Mouse (Mus musculus): ENCODE measurements around the gene Spsb2. TPM values are rescaled to one million over a fixed set of nuclear protein-coding genes. Genes with fewer than 3 reads are reported as not detected.

Spsb2 gene
- total and polyA plus RNA-seq, 3 experiments: 1.9 to 10.9 (median 6.9) TPM

GRCm38 (mm10) chr6:124817971-124818370 lies 9.5 kb downstream of the Spsb2 start:
- no peaks in the 10 kb centered on the region for H3K9me3 ChIP-seq (replicated peaks)
- DNase-seq (ENCODE audit: low spot score) (no peak), ATAC-seq (ENCODE audit: extremely low read depth, insufficient number of reproducible peaks, low FRiP score, poor library complexity, severe bottlenecking) (no peak)
- H3K36me3 ChIP-seq (replicated peaks): peaks cover 91% of the 10 kb centered on the region
- H3K4me1 ChIP-seq (ENCODE audit: insufficient read depth, low read depth, low read length): peaks cover 15% of the 10 kb centered on the region
- H3K27me3 ChIP-seq (ENCODE audit: insufficient read depth, low read length): no peaks in the 10 kb centered on the region
- H3K4me3 ChIP-seq (ENCODE audit: low read depth, low read length): no peak overlapping the region
- TF ChIP-seq TAL1 (conservative IDR thresholded peaks at IDR 0.05; ENCODE audit: low read depth, low read length) (no peak), GATA2 (IDR thresholded peaks at IDR 0.05; ENCODE audit: borderline replicate concordance, low read depth, low read length) (no peak), GATA1 (IDR thresholded peaks at IDR 0.05; ENCODE audit: borderline replicate concordance, low read length) (no peak), CTCF (IDR thresholded peaks at IDR 0.05; ENCODE audit: low read depth, low read length) (no peak), POLR2AphosphoS5 (IDR thresholded peaks at IDR 0.05; ENCODE audit: insufficient replicate concordance, low read depth, low read length) (no peak)

DNA sequence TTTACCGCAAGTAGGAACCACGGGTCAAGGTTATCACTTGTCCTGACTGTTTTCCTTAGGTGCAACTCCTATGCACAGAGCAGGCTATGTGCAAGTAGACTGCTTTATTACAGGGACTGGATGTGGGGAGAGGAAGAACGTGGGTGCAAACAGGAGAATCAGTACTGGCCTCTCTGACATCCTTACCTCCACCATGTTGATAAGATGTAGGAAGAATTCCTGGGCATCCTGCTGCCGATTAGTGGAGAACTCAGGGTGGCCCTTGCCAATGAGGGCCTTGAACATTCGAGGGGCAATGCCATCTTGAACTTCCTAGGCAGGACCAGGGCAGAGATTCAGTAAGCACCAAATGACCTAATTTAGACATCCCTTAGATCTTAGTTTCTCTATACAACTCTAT lies 12.4 kb downstream of the Spsb2 start:
- TF ChIP-seq CTCF (IDR thresholded peaks at IDR 0.05; ENCODE audit: low read depth, low read length): no peak
- TF ChIP-seq POLR2AphosphoS5 (IDR thresholded peaks at IDR 0.05; ENCODE audit: insufficient replicate concordance, low read depth, low read length): no peak
- no peak for TF ChIP-seq TAL1 (conservative IDR thresholded peaks at IDR 0.05; ENCODE audit: low read depth, low read length)
- TF ChIP-seq GATA2 (IDR thresholded peaks at IDR 0.05; ENCODE audit: borderline replicate concordance, low read depth, low read length): no peak
- no peak for TF ChIP-seq GATA1 (IDR thresholded peaks at IDR 0.05; ENCODE audit: borderline replicate concordance, low read length)
- no peak; the same call in 1 of the 2 replicates for ATAC-seq (ENCODE audit: extremely low read depth, insufficient number of reproducible peaks, low FRiP score, poor library complexity, severe bottlenecking)

GRCm38 (mm10) chr6:124822049-124822448 lies 13.6 kb downstream of the Spsb2 start:
- H3K4me3 ChIP-seq (ENCODE audit: low read depth, low read length): no peak overlapping the region
- H3K4me1 ChIP-seq (ENCODE audit: insufficient read depth, low read depth, low read length): peaks cover 6% of the 10 kb centered on the region; the same call in 1 of the 2 replicates
- TF ChIP-seq CTCF (IDR thresholded peaks at IDR 0.05; ENCODE audit: low read depth, low read length): no peak
- no peak for TF ChIP-seq POLR2AphosphoS5 (IDR thresholded peaks at IDR 0.05; ENCODE audit: insufficient replicate concordance, low read depth, low read length)
- no peak for TF ChIP-seq GATA2 (IDR thresholded peaks at IDR 0.05; ENCODE audit: borderline replicate concordance, low read depth, low read length)
- no peak for TF ChIP-seq GATA1 (IDR thresholded peaks at IDR 0.05; ENCODE audit: borderline replicate concordance, low read length)
- TF ChIP-seq TAL1 (conservative IDR thresholded peaks at IDR 0.05; ENCODE audit: low read depth, low read length): no peak
- H3K27me3 ChIP-seq (ENCODE audit: insufficient read depth, low read length): no peaks in the 10 kb centered on the region
- no peaks in the 10 kb centered on the region for H3K9me3 ChIP-seq (replicated peaks)
- DNase-seq (ENCODE audit: low spot score): no peak
- no peak for ATAC-seq (ENCODE audit: extremely low read depth, insufficient number of reproducible peaks, low FRiP score, poor library complexity, severe bottlenecking)
- H3K36me3 ChIP-seq (replicated peaks): peaks cover 100% of the 10 kb centered on the region

More for the DNA sequence above, 12.4 kb downstream of the Spsb2 start:
- no peak for DNase-seq (ENCODE audit: low spot score)
- no peak overlapping the region for H3K4me3 ChIP-seq (ENCODE audit: low read depth, low read length)
- no peaks in the 10 kb centered on the region for H3K9me3 ChIP-seq (replicated peaks)
- no peaks in the 10 kb centered on the region for H3K27me3 ChIP-seq (ENCODE audit: insufficient read depth, low read length)
- H3K4me1 ChIP-seq (ENCODE audit: insufficient read depth, low read depth, low read length): peaks cover 1% of the 10 kb centered on the region; the same call in 1 of the 2 replicates
- H3K36me3 ChIP-seq (replicated peaks): peaks cover 100% of the 10 kb centered on the region

- Histone ChIP-seq H3K36me3 (replicated peaks) (peaks cover 73% of the 10 kb centered on the region), H3K4me1 (ENCODE audit: insufficient read depth, low read depth, low read length) (peaks cover 42% of the 10 kb centered on the region), H3K27me3 (ENCODE audit: insufficient read depth, low read length) (no peaks in the 10 kb centered on the region), H3K4me3 (ENCODE audit: low read depth, low read length) (peak overlapping the region; percentile 91), H3K9me3 (replicated peaks) (no peaks in the 10 kb centered on the region)
- DNase-seq (ENCODE audit: low spot score) (peak; percentile 49), ATAC-seq (ENCODE audit: extremely low read depth, insufficient number of reproducible peaks, low FRiP score, poor library complexity, severe bottlenecking) (peak; percentile 10; the same call in 1 of the 2 replicates)
- TF ChIP-seq GATA1 (IDR thresholded peaks at IDR 0.05; ENCODE audit: borderline replicate concordance, low read length) (no peak), GATA2 (IDR thresholded peaks at IDR 0.05; ENCODE audit: borderline replicate concordance, low read depth, low read length) (no peak)
These were observed 19.7 kb downstream of the Spsb2 start for GRCm38 (mm10) chr6:124828101-124828592.

- TF ChIP-seq GATA2 (IDR thresholded peaks at IDR 0.05; ENCODE audit: borderline replicate concordance, low read depth, low read length) (no peak), POLR2AphosphoS5 (IDR thresholded peaks at IDR 0.05; ENCODE audit: insufficient replicate concordance, low read depth, low read length) (no peak), CTCF (IDR thresholded peaks at IDR 0.05; ENCODE audit: low read depth, low read length) (no peak), TAL1 (conservative IDR thresholded peaks at IDR 0.05; ENCODE audit: low read depth, low read length) (no peak)
- Histone ChIP-seq H3K4me1 (ENCODE audit: insufficient read depth, low read depth, low read length) (peaks cover 46% of the 10 kb centered on the region), H3K27me3 (ENCODE audit: insufficient read depth, low read length) (no peaks in the 10 kb centered on the region), H3K36me3 (replicated peaks) (peaks cover 73% of the 10 kb centered on the region), H3K9me3 (replicated peaks) (no peaks in the 10 kb centered on the region), H3K4me3 (ENCODE audit: low read depth, low read length) (peak within 1 kb of the TSS; percentile 91)
- peak; percentile 96 for DNase-seq (ENCODE audit: low spot score)
- peak; percentile 73 for ATAC-seq (ENCODE audit: extremely low read depth, insufficient number of reproducible peaks, low FRiP score, poor library complexity, severe bottlenecking)
These were observed 20.7 kb downstream of the Spsb2 start, which contains the start of the genes Usp5 and Cdca3 for GRCm38 (mm10) chr6:124828868-124829798. Usp5 (minus strand) TSS chr6:124829484. Cdca3 (plus strand) TSS chr6:124829547.
